Mouse (Mus musculus): ENCODE data around the gene Gm39115. TPM values are rescaled to one million over a fixed set of nuclear protein-coding genes. Genes with fewer than 3 reads are reported as not detected.
"Not testable (repeated sequence)": the region's sequence is repeated elsewhere in the genome, so short reads cannot be mapped to it uniquely, and the experiment has no call there.

The Gm39115 gene
- total RNA-seq (2014; rRNA removed) (not detected in 2 replicates), polyA plus RNA-seq (2015; fragmentation: Nextera tagmentation; extraction: Ambion mirVana) (not detected in 2 replicates)

- H3K27ac ChIP-seq; H3K9ac ChIP-seq (replicated peaks; ENCODE audit: low read length); H3K4me1 ChIP-seq (ENCODE audit: insufficient read depth, low read length); DNase-seq (ENCODE audit: low spot score); H3K9me3 ChIP-seq (ENCODE audit: low read length); H3K4me3 ChIP-seq (ENCODE audit: low read length); H3K4me2 ChIP-seq (ENCODE audit: low read depth, low read length); H3K27me3 ChIP-seq (ENCODE audit: insufficient read depth, low read length); H3K36me3 ChIP-seq (ENCODE audit: insufficient read depth, low read length); ATAC-seq: not testable (repeated sequence)
- 57% methylated on average over 2 of the region's 2 CpGs for WGBS
These were observed at the start of gene Gm39115 for GRCm38 (mm10) chr7:142135934-142136333. Gene Gm39115 (minus strand): TSS chr7:142136034.

- Histone ChIP-seq H3K4me2 (ENCODE audit: low read depth, low read length) (no peak overlapping the region), H3K9ac (replicated peaks; ENCODE audit: low read length) (no peak overlapping the region), H3K36me3 (ENCODE audit: insufficient read depth, low read length) (no peaks in the 10 kb centered on the region), H3K27ac (no peak overlapping the region), H3K27me3 (ENCODE audit: insufficient read depth, low read length) (no peaks in the 10 kb centered on the region), H3K9me3 (ENCODE audit: low read length) (no peaks in the 10 kb centered on the region), H3K4me1 (ENCODE audit: insufficient read depth, low read length) (no peaks in the 10 kb centered on the region), H3K4me3 (ENCODE audit: low read length) (no peak overlapping the region)
- ATAC-seq (no peak), DNase-seq (ENCODE audit: low spot score) (peak; percentile 52)
- no peak for TF ChIP-seq CTCF (IDR thresholded peaks at IDR 0.05; ENCODE audit: low read depth)
- WGBS, result 40% methylated on average over 1 of the region's 1 CpGs
These were observed 45.2 kb upstream of the Gm39115 start for GRCm38 (mm10) chr7:142181021-142181420.

GRCm38 (mm10) chr7:142178685-142179084 is 42.9 kb upstream of the Gm39115 start:
- WGBS, result 87% methylated on average over 1 of the region's 1 CpGs
- DNase-seq (ENCODE audit: low spot score) (no peak), ATAC-seq (no peak)
- Histone ChIP-seq H3K4me2 (ENCODE audit: low read depth, low read length) (no peak overlapping the region), H3K4me3 (ENCODE audit: low read length) (no peak overlapping the region), H3K9me3 (ENCODE audit: low read length) (no peaks in the 10 kb centered on the region), H3K36me3 (ENCODE audit: insufficient read depth, low read length) (no peaks in the 10 kb centered on the region), H3K4me1 (ENCODE audit: insufficient read depth, low read length) (no peaks in the 10 kb centered on the region), H3K27ac (no peak overlapping the region), H3K27me3 (ENCODE audit: insufficient read depth, low read length) (no peaks in the 10 kb centered on the region), H3K9ac (replicated peaks; ENCODE audit: low read length) (no peak overlapping the region)
- no peak for TF ChIP-seq CTCF (IDR thresholded peaks at IDR 0.05; ENCODE audit: low read depth)

- not testable (repeated sequence) for H3K9me3 ChIP-seq (ENCODE audit: low read length); ATAC-seq; H3K9ac ChIP-seq (replicated peaks; ENCODE audit: low read length); H3K4me1 ChIP-seq (ENCODE audit: insufficient read depth, low read length); H3K27ac ChIP-seq; H3K27me3 ChIP-seq (ENCODE audit: insufficient read depth, low read length); DNase-seq (ENCODE audit: low spot score); H3K36me3 ChIP-seq (ENCODE audit: insufficient read depth, low read length); H3K4me3 ChIP-seq (ENCODE audit: low read length); H3K4me2 ChIP-seq (ENCODE audit: low read depth, low read length)
These were observed 40.1 kb upstream of the Gm39115 start, which contains the start of gene Krtap5-2 for GRCm38 (mm10) chr7:142175905-142176304. Gene Krtap5-2 (minus strand): TSS chr7:142176005.

GRCm38 (mm10) chr7:142169836-142170235 is 34.0 kb upstream of the Gm39115 start:
- H3K9me3 ChIP-seq (ENCODE audit: low read length), result no peaks in the 10 kb centered on the region
- ATAC-seq (no peak), DNase-seq (ENCODE audit: low spot score) (peak; percentile 83)
- 52% methylated on average over 3 of the region's 3 CpGs for WGBS
- peak; percentile 74 for TF ChIP-seq CTCF (IDR thresholded peaks at IDR 0.05; ENCODE audit: low read depth)
- no peak overlapping the region for H3K4me2 ChIP-seq (ENCODE audit: low read depth, low read length)
- H3K27me3 ChIP-seq (ENCODE audit: insufficient read depth, low read length), result no peaks in the 10 kb centered on the region
- no peaks in the 10 kb centered on the region for H3K4me1 ChIP-seq (ENCODE audit: insufficient read depth, low read length)
- no peaks in the 10 kb centered on the region for H3K36me3 ChIP-seq (ENCODE audit: insufficient read depth, low read length)
- H3K27ac ChIP-seq, result no peak overlapping the region
- H3K4me3 ChIP-seq (ENCODE audit: low read length), result no peak overlapping the region
- no peak overlapping the region for H3K9ac ChIP-seq (replicated peaks; ENCODE audit: low read length)

- not testable (repeated sequence) for H3K4me1 ChIP-seq (ENCODE audit: insufficient read depth, low read length); H3K27me3 ChIP-seq (ENCODE audit: insufficient read depth, low read length); DNase-seq (ENCODE audit: low spot score); H3K9ac ChIP-seq (replicated peaks; ENCODE audit: low read length); H3K36me3 ChIP-seq (ENCODE audit: insufficient read depth, low read length); H3K4me3 ChIP-seq (ENCODE audit: low read length); H3K9me3 ChIP-seq (ENCODE audit: low read length); H3K4me2 ChIP-seq (ENCODE audit: low read depth, low read length); H3K27ac ChIP-seq; ATAC-seq
These were observed 29.8 kb upstream of the Gm39115 start, which contains the start of gene Gm4553 for GRCm38 (mm10) chr7:142165639-142166038. Gene Gm4553 (minus strand): TSS chr7:142165739.

GRCm38 (mm10) chr7:142159366-142159765 is 23.5 kb upstream of the Gm39115 start:
- H3K27ac ChIP-seq, result no peak overlapping the region
- ATAC-seq (no peak), DNase-seq (ENCODE audit: low spot score) (no peak)
- H3K4me2 ChIP-seq (ENCODE audit: low read depth, low read length), result no peak overlapping the region
- no peak overlapping the region for H3K4me3 ChIP-seq (ENCODE audit: low read length)
- H3K9me3 ChIP-seq (ENCODE audit: low read length), result no peaks in the 10 kb centered on the region
- H3K36me3 ChIP-seq (ENCODE audit: insufficient read depth, low read length), result no peaks in the 10 kb centered on the region
- no peak for TF ChIP-seq CTCF (IDR thresholded peaks at IDR 0.05; ENCODE audit: low read depth)
- 89% methylated on average over 3 of the region's 3 CpGs for WGBS
- H3K9ac ChIP-seq (replicated peaks; ENCODE audit: low read length), result no peak overlapping the region
- no peaks in the 10 kb centered on the region for H3K27me3 ChIP-seq (ENCODE audit: insufficient read depth, low read length)
- H3K4me1 ChIP-seq (ENCODE audit: insufficient read depth, low read length), result no peaks in the 10 kb centered on the region

GRCm38 (mm10) chr7:142157013-142157412 is 21.2 kb upstream of the Gm39115 start, which contains the start of gene Gm29735:
Gene Gm29735 (minus strand): TSS chr7:142157113.
- WGBS, result 52% methylated on average over 2 of the region's 2 CpGs
- H3K27me3 ChIP-seq (ENCODE audit: insufficient read depth, low read length); H3K4me2 ChIP-seq (ENCODE audit: low read depth, low read length); H3K4me3 ChIP-seq (ENCODE audit: low read length); H3K9me3 ChIP-seq (ENCODE audit: low read length); H3K9ac ChIP-seq (replicated peaks; ENCODE audit: low read length); DNase-seq (ENCODE audit: low spot score); H3K27ac ChIP-seq; H3K36me3 ChIP-seq (ENCODE audit: insufficient read depth, low read length); H3K4me1 ChIP-seq (ENCODE audit: insufficient read depth, low read length); ATAC-seq: not testable (repeated sequence)

Data from hindbrain, postnatal 0 days (tissue).